Mouse (Mus musculus) lung, postnatal 4 days (tissue): ENCODE measurements around the gene Slc7a6.
"Not testable (repeated sequence)": the region's sequence is repeated elsewhere in the genome, so short reads cannot be mapped to it uniquely, and the experiment has no call there.

Experiments used
- DNase-seq, 2 experiments: peaks; one replicate each; pipeline ENCODE4 v3.0.0; 2021

Gene Slc7a6

DNA sequence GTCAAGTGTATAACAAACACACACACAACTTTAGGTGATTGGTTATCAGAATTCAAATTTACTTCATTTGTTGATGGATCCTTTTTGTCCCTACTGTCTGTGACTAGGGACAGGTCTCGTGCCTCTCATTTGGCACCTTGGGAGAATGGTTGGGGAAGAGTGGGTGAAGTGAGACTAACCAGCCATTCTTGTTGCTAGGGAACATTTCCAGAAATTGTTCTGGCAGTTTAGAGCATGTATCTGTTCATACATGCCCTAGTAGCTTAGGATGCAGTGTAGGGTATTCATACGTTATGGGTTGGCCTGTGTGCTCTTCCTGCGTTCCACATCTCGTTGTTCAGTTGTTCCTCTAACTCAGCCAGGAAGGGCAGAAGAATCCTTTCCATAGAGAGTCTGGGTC is 20.5 kb downstream of the Slc7a6 start:
- no peak for DNase-seq

DNA sequence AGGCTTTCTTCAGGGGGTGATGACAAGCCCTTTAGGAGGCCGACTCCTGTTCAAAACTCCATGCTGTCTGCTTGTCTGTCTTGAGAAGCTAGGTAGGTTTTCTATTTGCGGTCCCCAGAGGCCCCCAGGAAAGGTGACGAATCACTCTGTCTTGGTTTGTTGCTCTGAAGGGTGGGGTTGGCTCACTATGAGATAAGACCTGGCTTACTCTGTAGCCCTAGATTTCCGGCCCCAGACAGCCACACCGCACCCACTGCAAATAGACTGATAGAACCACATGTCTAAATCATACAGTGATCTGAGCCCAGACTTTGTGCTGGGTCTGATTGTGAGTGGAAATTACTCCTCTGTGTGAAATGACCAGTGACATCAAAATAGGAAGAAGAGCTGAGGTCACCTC is 23.0 kb downstream of the Slc7a6 start:
- no peak for DNase-seq

DNA sequence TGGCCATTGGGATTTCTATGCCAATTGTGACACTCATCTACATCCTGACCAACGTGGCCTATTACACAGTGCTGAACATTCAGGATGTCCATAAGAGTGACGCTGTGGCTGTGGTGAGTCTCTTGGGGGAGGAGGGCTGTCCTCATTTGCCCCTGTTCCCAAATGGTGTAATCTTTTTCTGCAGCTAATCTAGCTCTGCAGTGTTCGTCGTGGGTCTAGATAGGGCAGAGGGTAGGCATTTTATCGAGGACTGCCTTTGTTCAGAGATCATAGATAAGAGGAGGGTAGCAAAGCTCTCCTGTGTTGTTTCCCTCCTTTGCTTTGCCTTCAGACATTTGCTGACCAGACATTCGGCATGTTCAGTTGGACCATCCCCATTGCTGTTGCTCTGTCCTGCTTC is 24.5 kb downstream of the Slc7a6 start:
- no peak for DNase-seq

DNA sequence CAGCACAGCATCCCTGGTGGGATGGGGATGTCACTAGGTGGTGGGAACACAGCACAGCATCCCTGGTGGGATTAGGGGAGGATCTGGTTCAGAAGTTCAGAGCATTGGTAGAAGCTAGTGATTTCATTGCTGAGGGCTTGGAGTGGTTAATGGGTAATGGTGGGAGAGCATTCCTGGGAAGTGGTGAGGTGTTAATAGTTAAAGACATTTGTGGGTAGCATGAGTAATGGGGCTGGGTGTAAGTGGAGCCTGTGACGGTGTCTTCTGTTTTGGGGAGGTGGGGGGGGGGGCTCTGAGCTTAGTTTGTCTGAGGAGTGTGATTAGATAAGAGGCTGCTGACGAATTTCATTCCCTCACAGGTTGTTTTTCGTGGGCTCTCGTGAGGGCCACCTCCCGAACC is 25.4 kb downstream of the Slc7a6 start:
- no peak for DNase-seq

DNA sequence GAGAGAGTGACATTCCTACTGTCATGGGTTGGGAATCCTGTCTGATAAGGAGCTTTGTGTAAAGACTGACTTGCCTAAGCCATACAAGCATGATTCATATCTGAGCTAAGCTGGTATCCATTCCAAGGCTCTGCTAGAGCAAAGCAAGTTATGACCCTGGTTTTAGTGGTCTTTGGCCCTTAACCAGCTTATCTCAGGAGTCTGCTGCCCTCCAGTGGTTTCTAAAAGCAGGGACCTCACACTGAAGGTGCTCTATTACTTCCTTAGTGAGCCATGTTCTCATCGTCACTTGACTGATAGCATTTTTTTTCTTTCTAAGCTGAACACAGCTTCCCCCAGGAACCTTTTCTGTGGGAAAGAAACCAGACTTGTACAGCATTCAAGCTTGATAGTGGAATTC is 30.1 kb downstream of the Slc7a6 start:
- peak in 1 of 2 experiments; percentile 66 for DNase-seq

GRCm38 (mm10) chr8:106199596-106199995 is 30.9 kb downstream of the Slc7a6 start:
- not testable (repeated sequence) for DNase-seq

- DNase-seq, result peak in 1 of 2 experiments; percentile 8
Observed at GRCm38 (mm10) chr8:106210035-106210731, 41.5 kb downstream of the Slc7a6 start.

DNA sequence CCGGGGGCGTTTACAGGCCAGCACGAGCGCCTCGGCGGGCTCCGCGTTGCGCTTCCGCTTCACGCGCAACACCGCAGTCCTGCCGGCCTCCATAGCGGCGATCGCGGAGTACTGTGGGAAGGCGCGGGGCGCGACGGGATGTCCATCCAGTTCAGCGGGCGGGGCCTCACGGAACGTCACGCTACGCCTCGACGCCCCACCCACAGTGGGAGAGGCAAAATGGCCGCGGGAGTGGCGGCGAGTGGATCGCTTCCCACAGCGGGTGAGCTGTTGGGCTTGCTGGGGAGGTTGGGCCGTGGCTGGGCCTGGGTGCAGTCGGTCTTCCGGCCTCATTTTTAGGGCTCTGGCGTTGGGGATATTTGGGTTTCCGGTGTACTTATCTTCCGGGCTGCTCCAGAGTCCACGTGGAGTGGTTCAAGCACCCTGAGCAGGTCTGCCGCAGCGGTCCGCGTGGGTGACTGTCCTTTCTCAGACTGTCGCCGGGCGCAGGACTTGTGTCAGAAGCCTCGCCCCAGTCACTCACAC is 42.2 kb downstream of the Slc7a6 start, which contains the start of the genes Slc7a6os and Prmt7:
Gene Slc7a6os (minus strand): TSS at position 115 of the 525 bp plus-strand sequence.
Gene Prmt7 (plus strand): TSS at position 116 of the 525 bp plus-strand sequence.
- peak; percentile 96 to 97 for DNase-seq

DNA sequence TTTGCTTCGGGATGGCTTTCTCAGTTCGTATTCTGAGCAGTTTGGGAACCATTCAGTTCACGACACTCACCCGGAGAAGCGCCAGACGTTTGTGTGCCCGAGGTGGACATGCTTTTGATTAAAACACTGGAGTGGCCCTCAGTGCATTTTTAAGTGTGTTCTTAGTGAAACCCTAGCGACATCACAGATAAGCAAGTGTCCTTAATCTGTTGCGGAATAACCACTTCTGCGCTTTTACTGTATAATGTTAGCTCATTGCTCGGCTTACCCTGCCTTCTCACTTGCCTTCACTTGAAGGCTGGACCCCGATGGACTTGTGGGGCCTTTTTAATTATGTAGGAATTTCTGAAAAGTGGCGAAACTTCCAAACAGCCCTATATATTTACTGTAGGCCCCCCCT is 42.8 kb downstream of the Slc7a6 start:
- DNase-seq, result no peak

DNA sequence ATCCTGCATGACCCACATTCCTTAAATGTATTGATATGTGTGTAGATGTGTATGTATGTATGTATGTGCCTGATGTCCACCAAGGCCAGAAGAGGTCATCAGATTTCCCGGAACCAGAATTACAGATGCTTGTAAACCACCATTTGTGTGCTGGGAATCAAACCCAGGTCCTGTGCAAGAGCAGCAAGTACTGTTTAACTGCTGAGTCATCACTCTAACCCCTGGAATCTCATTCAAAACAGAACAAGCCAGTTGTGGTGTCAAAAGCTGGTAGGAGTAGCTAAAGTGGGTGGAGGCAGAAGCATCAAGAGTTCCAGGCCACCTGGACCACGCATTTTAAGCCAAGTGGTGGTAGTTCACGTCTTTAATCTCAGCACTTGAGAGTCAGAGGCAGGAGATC is 45.3 kb downstream of the Slc7a6 start:
- DNase-seq, result no peak

GRCm38 (mm10) chr8:106219620-106220019 is 51.0 kb downstream of the Slc7a6 start:
- DNase-seq, result no peak

DNA sequence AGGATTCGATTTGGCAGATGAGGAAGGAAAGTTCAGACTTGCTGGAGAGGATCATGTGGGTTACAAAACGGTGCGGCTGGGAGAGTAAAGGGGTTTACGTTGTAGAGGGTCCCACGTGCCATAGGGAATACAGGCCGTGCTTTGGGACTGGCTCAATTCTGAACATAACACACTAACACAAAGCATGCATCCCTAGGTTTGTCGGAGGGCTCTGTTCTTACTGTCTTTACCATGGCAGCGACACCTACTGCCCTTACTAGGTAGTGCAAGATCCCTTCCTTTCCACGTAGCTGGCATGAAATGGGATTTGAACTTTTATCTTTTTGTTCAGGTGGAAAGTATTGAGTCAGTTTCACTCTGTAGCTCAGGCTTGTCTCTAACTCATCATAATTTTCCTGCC is 57.9 kb downstream of the Slc7a6 start:
- DNase-seq, result peak in 1 of 2 experiments; percentile 55

GRCm38 (mm10) chr8:106231536-106231935 is 62.9 kb downstream of the Slc7a6 start:
- no peak for DNase-seq

DNA sequence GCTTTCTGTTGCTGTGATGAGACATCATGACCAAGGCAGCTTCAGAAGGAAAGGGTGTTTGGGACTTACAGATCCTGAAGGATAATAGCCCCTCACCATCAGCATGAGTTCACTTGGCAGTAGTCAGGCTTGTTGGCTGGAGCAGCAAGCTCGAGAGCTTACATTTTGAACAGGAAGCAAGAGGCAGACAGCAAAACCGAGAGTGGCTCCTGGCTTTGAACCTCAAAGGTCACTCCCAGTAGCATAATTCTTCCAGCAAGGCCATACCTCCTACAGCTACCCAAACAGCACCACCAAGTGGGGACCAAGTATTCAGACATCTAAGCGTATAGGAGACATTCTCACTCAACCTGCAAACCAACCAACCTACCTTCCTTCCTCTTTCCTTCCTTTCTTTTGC is 64.1 kb downstream of the Slc7a6 start:
- DNase-seq, result no peak

- DNase-seq, result peak; percentile 12 to 37
Observed at GRCm38 (mm10) chr8:106234567-106235261, 66.1 kb downstream of the Slc7a6 start.

- no peak for DNase-seq
Observed at GRCm38 (mm10) chr8:106237106-106237505, 68.4 kb downstream of the Slc7a6 start.
